ENCODE assay signal across 8 mouse cellular contexts in genomic region chr19:8774086-8774835, GRCm38 (mm10). TPM values are rescaled to one million over a fixed set of nuclear protein-coding genes. Genes with fewer than 3 reads are reported as not detected.
DNase-seq lines count a peak whose midpoint lies in the region; ATAC-seq lines count a peak whose summit lies in the region.

Gene Tmem179b, minus strand, starts transcription at chr19:8774467.

- peaks cover 2% of the 10 kb centered on the region for H3K36me3 ChIP-seq in hindbrain, embryonic 11.5 days (ENCODE audit: control insufficient read depth, insufficient read depth, low read length)

- peak within 1 kb of the TSS; percentile 73 for H3K4me3 ChIP-seq in hindbrain, embryonic 11.5 days (ENCODE audit: low read depth, low read length)

- peak; percentile 95 for ATAC-seq in hindbrain, embryonic 11.5 days (ENCODE audit: low FRiP score)

- peak; percentile 89 for DNase-seq in MN1 (ENCODE audit: low spot score)
- DNase-seq in cerebellum, adult 9-10 months: peak; percentile 96
- DNase-seq in frontal cortex, adult 2 months (ENCODE audit: extremely low spot score in 1 of 2, low spot score in 1 of 2): peak; percentile 93 to 97
- peak; percentile 98 for DNase-seq in hindbrain, embryonic 11.5 days (ENCODE audit: low spot score)
- DNase-seq in layer of hippocampus, postnatal 14 days (ENCODE audit: low spot score in 2 of 2): peak; percentile 97 to 98
- peak; percentile 98 for DNase-seq in lung, postnatal 14 days
- peak; percentile 91 for DNase-seq in retina, adult 2 months (ENCODE audit: low read depth, low spot score)
- peak; percentile 96 to 98 for DNase-seq in thymus, postnatal 36 days

- peak within 1 kb of the TSS; percentile 98 for H3K27ac ChIP-seq in hindbrain, embryonic 11.5 days (ENCODE audit: low read depth, low read length)

- peaks cover 10% of the 10 kb centered on the region for H3K4me1 ChIP-seq in hindbrain, embryonic 11.5 days (replicated peaks; ENCODE audit: control insufficient read depth, insufficient read depth, low read length)

- no peaks in the 10 kb centered on the region for H3K9me3 ChIP-seq in hindbrain, embryonic 11.5 days (ENCODE audit: control insufficient read depth, low read length)

- peak within 1 kb of the TSS; percentile 91 for H3K9ac ChIP-seq in hindbrain, embryonic 11.5 days (ENCODE audit: low read depth, low read length)

- no peaks in the 10 kb centered on the region for H3K27me3 ChIP-seq in hindbrain, embryonic 11.5 days (ENCODE audit: control insufficient read depth, insufficient read depth, low read length)

- peak within 1 kb of the TSS; percentile 97 for H3K4me2 ChIP-seq in hindbrain, embryonic 11.5 days (replicated peaks; ENCODE audit: low read depth, low read length)

- WGBS in hindbrain, embryonic 11.5 days: under 1% methylated on average over 62 of the region's 68 CpGs

RNA-seq across cellular contexts. Expression of gene Tmem179b, which starts in this region (rescaled TPM):
- 16.9 and 18.1 TPM in 2 replicates for polyA plus RNA-seq in frontal cortex, adult 2 months (2012; rRNA removed)
- polyA plus RNA-seq in hindbrain, embryonic 11.5 days (2014; fragmentation: Nextera tagmentation; extraction: Ambion mirVana): 46.4 and 50.8 TPM in 2 replicates
- 10 to 100 TPM; 10.1 to 12.0 TPM for total RNA-seq in layer of hippocampus, postnatal 14 days (2021)

Comparison
In these comparisons a context has a peak if more than half of its experiments do, and no peak if none do; other contexts are left out.
1. Peak in every context shown above with its lines: DNase-seq, ATAC-seq, H3K4me3 ChIP-seq and H3K27ac ChIP-seq.